Comparison of ENCODE assay signal across 20 mouse cellular contexts in genomic region chr11:67133526-67133925, GRCm38 (mm10). TPM values are rescaled to one million over a fixed set of nuclear protein-coding genes. Genes with fewer than 3 reads are reported as not detected.
DNase-seq lines count a peak whose midpoint lies in the region; TF ChIP-seq lines count a peak whose summit lies in the region.
"Had no signal": no experiment of that assay in that cellular context is flagged by ENCODE, and none has a peak within 500 bp of the region (broad histone marks: within the 10 kb centered on the region; RNA-seq: fewer than 3 reads in every experiment).

No protein-coding gene starts in this region.

- peak overlapping the region; percentile 35; the same call in 1 of the 2 replicates for H3K27ac ChIP-seq in gastrocnemius, adult 2 months

- DNase-seq in gastrocnemius, adult 2 months: no peak
- DNase-seq in gastrocnemius, postnatal 10 days: no peak
- DNase-seq in heart, adult 11 months: peak; percentile 70
- no peak for DNase-seq in heart, adult 9 months (ENCODE audit: low spot score in 2 of 2)
- peak; percentile 89 for DNase-seq in Muller cell, postnatal 12 days (ENCODE audit: inconsistent ontology term)
- no peak for DNase-seq in yolk sac, embryonic 10.5 days (ENCODE audit: low spot score)
- DNase-seq: adrenal gland, adult 2 months; adrenal gland, adult 8-10 months; adrenal gland, postnatal 10 days; adrenal gland, postnatal 14 days; adrenal gland, postnatal 25 days; adrenal gland, postnatal 36 days; B cell, adult 2 months; cerebellum, adult 11 months; cerebellum, adult 11-12 months; cerebellum, adult 18-20 months; cerebellum, adult 2 months had no signal

- no peak overlapping the region for H3K4me3 ChIP-seq in gastrocnemius, adult 2 months

- intact Hi-C loops in gastrocnemius, adult 2 months (cut with DNase I): no loop called here

- no peak for TF ChIP-seq CTCF in gastrocnemius, adult 2 months (IDR thresholded peaks at IDR 0.05)

RNA-seq across cellular contexts. Expression of gene Myh2, which starts 37.3 kb away (rescaled TPM):
- total RNA-seq in gastrocnemius, adult 2 months (2021): 1,000 to 10,000 TPM; 1,238 to 3,712 TPM
- 1,000 to 10,000 TPM; 1,145 to 1,256 TPM for total RNA-seq in gastrocnemius, postnatal 10 days (2021)
- total RNA-seq: adrenal gland, adult 2 months; adrenal gland, adult 8-10 months; adrenal gland, postnatal 14 days; adrenal gland, postnatal 25 days; ES-E14; MEL had no signal

RNA-seq across cellular contexts. Expression of gene Myh3, which starts 55.4 kb away (rescaled TPM):
- total RNA-seq in gastrocnemius, adult 2 months (2021): 10 to 100 TPM in 1 of 2 experiments, 1 to 10 TPM in 1; 7.8 to 15.3 TPM
- total RNA-seq in gastrocnemius, postnatal 10 days (2021): 100 to 1,000 TPM in 1 of 2 experiments, 10 to 100 TPM in 1; 79.0 to 104 TPM
- total RNA-seq: adrenal gland, postnatal 25 days; G1E had no signal

Comparison
In these comparisons a context has a peak if more than half of its experiments do, and no peak if none do; other contexts are left out.
1. DNase-seq: peak in heart, adult 11 months (single experiment) and Muller cell, postnatal 12 days (single experiment); none in gastrocnemius, adult 2 months (single experiment), gastrocnemius, postnatal 10 days (single experiment), heart, adult 9 months (0 of 2) and yolk sac, embryonic 10.5 days (single experiment).
2. RNA of gene Myh3, which starts 55.4 kb away (total RNA-seq): 79.0 to 104 TPM in gastrocnemius, postnatal 10 days; 7.8 to 15.3 TPM in gastrocnemius, adult 2 months; every median in the first group is over 4 times any median in the second.